Mouse (Mus musculus): ENCODE results near the gene Syngr1.
A peak's percentile ranks its signal among the peaks of the same experiment; 100 is the strongest.

GRCm38 (mm10) chr15:80078058-80078814 lies 12.9 kb upstream of the Syngr1 start:
- TF ChIP-seq POLR2A (IDR thresholded peaks at IDR 0.05; ENCODE audit: borderline replicate concordance, extremely low read depth, insufficient read depth, insufficient read length, poor library complexity, severe bottlenecking) (no peak), CTCF (IDR thresholded peaks at IDR 0.05; ENCODE audit: borderline replicate concordance, extremely low read depth, insufficient read depth, insufficient read length) (peak; percentile 5; the same call in 1 of the 2 replicates)

Data from brain, embryonic 14.5 days (tissue).